Mouse (Mus musculus) megakaryocyte progenitor cell, adult 5-6 weeks (primary cell): Measurements from ENCODE around the gene Haus8. TPM values are rescaled to one million over a fixed set of nuclear protein-coding genes. Genes with fewer than 3 reads are reported as not detected.
"Not testable (repeated sequence)": the region's sequence is repeated elsewhere in the genome, so short reads cannot be mapped to it uniquely, and the experiment has no call there.

Source experiments
- ATAC-seq: replicated peaks from 2 replicates; pipeline ENCODE4 v1.8.0; 2016; ENCODE audit warnings: mild to moderate bottlenecking, moderate TSS enrichment, inconsistent platforms; ENCODE audit not compliant: poor library complexity
- total RNA-seq, 2 experiments: library from RNA; stranded (forward) in 1 of 2; stranded (reverse) in 1 of 2; fragments of 157-497, 149-512 nt in 1 of 2; fragments of 200-1000 nt in 1 of 2; gene quantifications; 2 replicates each; pipeline versions ENCODE4 v1.2.3 to v1.2.4; 2015 to 2017

Haus8 gene
- total RNA-seq (2015) (24.9 and 25.4 TPM in 2 replicates), total RNA-seq (2017) (62.8 and 66.7 TPM in 2 replicates)

DNA sequence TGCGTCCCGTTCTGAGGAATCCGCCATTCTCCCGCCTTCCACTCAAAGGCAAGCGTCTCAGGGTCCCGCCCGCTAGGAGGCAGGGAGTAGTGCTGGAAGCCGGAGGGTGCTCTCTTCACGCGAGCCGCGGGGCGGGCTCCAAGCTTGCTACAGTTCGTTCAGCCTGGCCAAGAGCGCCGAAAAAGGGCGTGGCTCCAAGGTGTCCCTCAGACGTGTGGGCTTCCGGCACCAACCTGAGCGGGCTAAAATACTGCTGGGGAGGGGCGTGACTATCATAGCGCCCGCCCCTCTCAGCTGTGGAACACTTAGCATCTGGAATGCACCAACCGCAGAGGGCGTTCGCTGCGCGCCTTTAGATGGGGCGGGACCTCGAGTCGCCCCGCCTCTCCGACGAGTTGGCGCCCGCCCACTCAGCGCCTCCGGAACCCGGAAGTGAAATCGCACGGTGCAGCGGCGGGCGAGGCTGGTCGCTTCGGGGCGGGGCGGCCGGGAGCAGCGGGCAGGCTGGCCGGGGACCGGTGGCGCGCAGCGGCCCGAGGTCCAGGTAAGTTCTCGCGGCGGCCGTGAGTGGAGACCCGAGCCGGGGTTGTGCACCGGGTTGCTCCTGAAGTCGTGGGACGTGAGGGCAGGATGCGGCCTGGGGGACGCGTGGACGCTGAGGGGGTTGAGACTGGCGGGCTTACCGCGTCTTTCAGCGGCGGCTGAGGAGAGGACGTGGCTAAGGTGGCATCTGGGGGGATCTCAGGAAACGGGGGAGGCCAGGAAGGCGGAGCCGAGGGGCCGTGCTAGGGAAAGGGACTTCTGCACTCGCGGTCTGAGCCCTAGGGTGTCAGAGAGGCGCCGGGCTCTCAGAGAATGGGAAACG, at the start of gene Haus8, which contains the start of gene Myo9b:
Gene Haus8 (minus strand): TSS at position 649 of the 865 bp plus-strand sequence.
Gene Myo9b (plus strand): TSS at position 429 of the 865 bp plus-strand sequence.
- peak; percentile 89 for ATAC-seq

DNA sequence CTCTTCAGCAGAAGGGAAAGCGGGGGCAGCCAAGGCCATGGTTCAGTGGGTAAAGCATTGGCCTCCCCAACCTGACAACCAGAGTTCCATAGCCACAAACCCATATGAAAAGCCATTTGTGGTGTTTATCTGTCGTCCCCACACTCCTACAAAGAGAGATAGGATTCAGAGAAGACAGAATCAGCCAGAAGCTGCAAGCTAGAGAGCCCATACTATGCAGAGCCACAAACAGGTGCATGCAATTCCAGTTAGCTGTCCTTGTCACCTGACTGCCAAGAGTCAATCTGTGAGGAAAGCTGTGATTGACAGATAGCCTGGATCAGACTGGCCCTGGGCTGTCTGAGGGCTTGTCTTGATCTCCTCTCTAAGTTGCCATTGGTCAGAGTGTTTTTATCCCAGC, 47.0 kb upstream of the Haus8 start:
- ATAC-seq: peak; percentile 56

DNA sequence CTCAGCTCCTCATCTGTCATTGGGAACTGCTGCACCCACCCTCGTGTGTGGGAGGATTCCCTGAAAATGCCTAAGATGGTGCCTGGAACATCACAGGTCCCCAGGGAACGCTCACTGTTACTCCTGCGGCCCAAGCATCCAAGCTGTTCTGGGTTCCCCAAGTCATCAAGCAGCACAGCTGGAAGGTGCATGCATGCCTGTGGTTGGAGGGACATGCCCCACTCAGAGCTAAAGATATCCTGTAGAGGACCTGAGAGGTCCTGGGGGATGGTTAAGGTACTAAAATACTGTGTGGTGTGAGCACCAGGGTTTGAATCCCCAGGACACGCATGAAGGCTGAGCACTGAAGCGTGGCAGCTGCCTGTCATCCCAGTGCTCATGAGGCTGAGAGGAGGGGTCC, 45.9 kb upstream of the Haus8 start:
- not testable (repeated sequence) for ATAC-seq

DNA sequence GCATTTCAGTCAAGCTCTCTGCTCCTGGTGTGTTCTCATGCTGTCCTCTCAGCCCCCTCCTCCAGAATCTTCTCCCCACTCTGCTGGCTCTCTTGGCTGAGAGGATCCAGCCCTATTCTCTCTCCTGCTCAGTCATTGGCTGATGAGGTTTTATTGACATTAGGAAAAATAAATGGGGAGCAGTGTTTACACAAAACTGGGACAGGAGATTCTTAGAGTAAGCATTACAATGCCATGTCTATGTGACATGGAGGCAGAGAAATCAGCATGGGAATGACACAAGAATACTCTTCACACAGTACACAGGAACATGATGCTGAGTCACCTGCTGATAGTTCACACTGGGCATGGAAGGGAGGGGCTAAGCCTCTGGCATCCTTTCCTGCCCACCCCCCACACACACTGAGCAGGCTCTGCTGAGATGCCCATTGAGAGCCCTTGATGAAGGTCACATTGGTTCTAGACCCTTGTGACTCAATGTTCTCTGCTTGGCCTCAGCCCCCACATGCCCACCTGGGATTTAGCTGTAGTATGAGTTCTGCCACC, 43.8 kb upstream of the Haus8 start:
- no peak for ATAC-seq

DNA sequence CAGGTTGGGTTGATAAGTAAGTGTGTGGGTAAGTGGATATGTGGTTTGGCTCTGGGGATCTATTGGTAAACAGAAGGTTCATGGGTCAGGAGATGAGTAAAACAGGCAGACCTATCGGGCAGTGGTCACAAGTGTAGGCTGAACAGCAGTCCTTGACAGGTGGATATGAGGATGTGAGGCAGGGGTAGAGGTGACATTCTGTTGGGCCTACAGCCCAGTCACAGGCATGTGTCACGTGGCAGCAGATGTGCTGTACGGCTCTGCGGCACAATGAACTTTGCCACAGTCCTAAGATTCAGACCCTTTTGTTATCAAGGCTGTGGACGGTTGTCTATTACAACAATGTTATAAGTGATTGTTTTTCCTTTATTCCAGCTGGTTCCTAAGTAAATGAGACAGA, 43.2 kb upstream of the Haus8 start:
- no peak for ATAC-seq

DNA sequence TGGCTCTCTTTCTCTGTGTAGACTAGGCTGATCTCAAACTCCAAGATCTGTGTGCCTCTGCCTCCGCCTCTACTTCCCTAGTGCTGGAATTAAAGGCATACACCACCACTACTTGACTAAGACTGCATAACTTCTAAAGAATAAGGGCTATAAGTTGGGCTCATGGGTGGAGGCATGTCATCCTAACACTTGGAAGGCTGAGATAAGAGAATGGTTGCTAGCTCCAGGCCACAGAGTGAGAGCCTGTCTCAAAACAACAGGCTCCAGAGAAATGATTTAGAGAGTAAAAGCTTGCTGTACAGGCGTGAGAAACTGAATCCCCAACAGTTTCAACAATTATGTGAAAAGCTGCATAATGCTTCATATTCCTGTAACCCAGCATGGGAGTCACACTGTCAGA, 41.2 kb upstream of the Haus8 start:
- peak; percentile 68 for ATAC-seq

DNA sequence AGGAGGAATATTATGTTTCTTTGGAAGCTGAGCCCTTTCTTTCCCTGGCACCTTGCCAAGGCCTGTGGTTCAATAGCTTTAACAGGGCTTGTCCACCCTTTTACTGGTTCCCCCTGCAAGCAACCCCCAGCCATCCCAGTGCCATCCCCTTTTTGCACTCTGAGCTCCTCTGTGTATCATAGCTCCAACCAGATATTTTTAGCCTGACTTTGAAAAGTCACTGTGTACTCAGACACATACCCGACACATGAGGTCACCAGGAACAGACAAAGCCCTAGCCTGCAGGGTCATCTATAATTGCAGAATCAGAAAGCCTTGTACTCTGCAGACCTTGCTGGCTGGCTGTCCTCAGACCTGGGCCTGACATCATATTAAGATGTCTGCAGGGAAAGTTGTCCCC, 40.0 kb upstream of the Haus8 start:
- no peak for ATAC-seq

DNA sequence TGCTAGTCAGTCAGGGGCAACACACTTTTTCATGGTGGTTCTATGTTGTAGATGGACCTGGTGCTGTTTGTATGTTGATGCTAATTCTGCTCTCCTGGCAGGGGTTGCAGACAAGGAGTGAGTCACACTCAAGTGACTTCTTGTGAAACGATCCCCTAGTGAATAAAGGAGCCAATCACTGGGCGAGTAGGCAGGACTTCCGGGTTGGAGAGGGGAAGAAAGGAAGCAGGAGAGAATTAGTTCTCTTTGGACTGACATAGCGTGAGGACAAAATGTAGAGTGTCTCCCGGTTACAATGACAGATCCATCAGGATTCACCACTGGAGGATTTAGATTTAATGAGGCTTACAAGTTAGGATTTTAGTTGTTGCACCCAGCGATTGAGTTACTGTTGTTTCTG, 37.7 kb upstream of the Haus8 start:
- no peak for ATAC-seq

DNA sequence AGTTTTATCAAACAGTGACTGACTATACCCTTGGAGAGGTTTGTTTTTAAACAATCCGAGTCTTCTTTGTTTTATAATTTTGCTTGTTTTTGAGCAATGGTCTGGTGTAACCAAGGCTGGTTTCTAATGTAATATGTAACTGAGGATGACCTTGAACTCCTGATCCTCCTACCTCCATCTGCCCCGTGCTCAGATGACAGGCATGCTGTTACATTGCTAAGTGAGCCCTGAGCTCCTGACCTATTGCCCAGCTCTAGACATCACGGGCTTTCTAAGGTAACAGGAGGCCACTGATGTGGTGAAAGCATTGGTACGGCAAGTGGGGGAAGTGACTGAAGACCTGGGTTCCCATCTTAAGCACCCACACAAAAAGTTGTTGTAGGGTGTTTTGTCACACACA, 35.2 kb upstream of the Haus8 start:
- no peak for ATAC-seq

DNA sequence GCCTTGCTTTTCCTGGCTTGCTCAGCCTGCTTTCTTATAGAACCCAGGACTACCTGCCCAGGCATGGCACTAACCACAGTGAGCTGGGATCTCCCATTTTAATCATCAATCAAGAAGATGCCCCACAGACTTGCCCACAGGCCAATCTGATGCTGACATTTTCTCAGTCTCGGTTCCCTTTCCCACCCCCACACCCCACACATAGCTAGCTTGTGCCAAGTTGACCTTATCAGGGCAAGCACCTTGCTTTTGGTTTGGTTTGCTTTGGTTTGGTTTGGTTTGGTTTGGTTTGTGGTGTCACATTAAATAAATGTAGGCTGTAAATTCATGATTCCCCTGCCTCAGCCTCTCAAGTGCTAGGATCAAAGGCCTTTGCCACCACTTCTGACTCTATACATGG, 34.6 kb upstream of the Haus8 start:
- ATAC-seq: peak; percentile 57

DNA sequence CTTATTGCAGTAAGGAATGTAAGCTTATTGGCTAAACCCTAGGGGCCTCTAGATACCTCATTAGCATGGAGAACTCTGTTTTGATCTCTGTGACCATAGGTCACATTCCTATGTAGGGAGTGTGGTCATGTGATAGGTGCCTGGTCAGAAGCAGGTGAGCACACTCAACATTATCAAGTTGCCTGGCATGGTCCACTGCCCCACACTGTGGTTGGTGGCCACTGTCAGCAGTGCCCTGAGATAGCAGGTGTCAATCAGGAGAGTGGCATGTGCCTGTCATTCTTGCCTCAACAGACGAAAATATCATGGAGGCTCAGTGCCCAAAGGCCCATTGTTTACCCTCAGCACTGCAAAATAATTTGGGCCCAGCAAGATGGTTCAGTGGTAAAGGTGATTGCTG, 33.3 kb upstream of the Haus8 start:
- ATAC-seq: no peak

DNA sequence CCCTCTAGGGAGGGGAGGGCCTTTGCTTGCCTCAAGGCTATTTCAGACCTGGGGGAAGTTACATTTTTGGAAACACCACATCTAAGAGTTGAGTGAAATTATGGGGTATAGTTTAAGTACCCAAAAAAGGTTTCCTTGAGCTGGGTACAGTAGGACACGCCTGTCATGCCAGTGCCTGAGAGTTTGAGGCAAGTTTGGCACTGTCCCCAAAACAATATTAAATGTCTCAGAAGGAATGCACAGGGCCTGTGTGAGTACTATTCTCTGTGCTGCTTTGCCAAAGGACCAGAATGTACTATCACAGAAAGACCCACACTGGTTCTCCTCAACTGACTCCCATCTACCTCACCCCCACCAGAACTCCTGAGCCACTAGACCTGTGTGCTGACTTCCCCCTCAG, 30.9 kb upstream of the Haus8 start:
- no peak for ATAC-seq

DNA sequence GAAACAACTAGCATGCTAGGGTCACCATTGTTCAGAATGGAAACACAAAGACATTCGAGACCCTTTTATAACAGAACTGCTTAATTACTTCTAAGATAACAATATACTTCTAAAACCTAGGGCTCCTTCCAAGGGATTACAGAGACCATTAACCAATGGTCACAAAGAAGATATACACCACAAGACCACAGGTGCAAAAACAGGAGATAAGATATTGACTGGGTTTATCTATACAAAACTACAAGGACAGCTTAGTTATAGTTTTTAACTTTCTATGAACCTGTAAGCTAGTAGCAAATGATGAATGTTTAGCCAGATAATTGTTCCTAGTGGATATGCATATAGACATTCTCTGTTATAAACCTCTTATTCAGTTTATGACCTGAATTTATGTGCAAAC, 30.1 kb upstream of the Haus8 start:
- no peak for ATAC-seq

DNA sequence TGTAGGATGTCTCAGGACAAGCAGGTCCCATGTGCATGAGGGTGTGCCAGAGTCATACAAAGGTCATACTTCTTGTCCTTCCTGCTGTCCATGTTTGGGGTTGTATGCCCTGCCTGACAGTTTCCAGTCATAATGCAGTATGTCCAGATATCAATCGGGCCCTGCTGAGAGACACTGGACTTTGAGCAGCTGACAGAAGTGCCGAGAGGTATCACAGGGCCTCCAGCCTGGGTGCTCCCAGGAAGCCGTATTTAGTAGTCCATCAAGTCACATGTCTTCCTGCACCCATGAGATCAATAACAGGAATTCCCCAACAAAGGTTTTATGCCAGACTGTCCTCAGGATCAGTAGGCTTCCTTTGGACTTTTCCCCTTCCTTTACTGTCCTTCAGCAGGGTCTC, 27.0 kb upstream of the Haus8 start:
- no peak for ATAC-seq

DNA sequence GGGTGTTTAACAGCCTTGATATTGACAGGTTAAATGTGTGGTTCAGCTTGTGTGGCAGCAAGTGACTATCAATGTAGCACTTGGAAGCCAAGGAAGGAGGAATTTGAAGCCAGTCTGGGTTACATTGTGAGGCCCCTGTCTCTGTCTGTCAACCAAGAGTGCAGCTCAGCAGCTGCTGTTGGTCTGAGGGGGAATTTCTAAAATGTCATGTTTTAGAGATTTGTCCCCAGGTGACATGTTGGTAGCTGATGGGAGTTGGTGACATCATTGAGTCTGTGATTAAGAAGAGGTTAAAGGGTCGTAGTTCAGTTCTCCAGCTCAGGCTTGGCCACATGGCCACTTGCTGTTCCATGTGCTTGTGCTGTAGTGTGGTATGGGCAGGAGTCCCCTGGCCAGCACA, 24.7 kb upstream of the Haus8 start:
- no peak for ATAC-seq

DNA sequence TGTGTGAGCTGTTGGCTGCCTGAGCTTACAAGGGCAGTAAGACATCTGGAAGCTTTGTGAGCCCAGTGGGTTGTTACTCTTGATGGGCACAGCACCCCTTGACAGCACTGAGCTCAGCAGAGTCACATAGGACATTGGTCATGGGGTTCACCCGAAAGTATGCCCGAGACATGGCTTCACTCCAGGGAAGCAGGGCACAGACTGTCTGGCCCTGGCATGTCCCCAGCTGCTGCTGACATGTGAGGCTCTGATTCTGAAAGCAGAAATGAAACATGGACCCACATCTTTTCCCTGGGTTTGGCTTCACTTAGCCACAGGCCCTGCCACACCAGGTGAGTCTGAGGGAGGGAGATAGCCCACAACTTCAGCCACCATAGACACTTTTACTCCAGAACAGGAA, 24.1 kb upstream of the Haus8 start:
- ATAC-seq: no peak

DNA sequence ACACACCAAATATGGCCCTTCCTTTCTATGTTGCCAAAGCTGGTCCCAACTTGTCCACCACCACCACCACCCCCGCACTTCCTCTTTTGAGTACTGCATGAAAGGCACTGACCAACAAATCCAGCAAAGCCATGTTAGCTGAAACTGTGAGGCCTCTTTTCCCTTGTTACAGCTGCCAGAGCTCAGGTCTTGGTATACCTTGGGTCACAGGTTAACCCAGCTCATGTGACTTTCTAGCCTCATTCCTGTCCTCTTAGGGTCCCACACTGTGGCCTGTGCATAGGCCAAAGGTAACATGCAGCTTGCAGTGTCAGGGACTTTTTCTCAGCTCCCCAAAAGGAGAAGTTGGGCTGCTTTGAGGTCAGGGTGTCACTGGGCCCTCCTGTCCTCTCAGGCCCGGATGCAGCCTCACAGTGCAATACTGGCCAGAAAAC, 23.5 kb upstream of the Haus8 start:
- peak; percentile 73 for ATAC-seq

DNA sequence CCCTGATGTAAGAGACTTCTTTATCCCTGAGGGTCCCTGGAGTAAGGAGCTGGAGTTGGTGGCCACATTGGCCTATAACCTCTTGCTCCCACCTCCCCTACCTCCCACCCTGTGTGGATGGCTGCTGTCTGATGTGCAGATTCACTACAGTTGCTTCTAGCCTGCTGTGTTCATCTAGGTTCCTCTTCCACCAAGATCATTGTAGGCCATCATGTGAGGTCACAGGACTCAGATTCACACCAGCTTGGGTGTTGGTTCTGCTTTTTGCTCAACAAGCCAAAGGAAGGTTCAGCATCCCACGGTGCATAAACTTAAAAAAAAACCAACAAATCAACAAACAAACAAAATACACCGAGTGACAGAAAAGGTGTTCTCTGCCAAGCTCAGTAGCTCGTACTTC, 21.2 kb upstream of the Haus8 start:
- ATAC-seq: peak; percentile 52

DNA sequence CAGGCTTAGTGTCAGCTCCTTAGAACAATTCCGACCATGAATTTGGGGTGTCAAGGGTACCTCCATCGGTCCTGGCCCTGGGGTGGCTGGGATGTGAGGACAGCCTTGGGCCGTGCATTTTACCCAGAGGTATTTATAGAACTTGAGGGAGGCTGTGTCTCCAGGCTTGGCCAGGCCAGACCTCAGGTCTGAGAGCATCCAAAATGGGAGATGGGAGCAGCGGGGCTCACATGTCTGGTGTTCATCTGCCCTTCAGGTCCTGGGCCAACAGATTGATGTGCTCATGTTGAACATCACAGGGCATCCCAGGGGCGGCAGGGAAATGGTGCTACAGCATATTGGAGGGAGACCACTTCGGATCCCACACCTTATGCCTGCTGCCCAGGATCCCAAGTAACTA, 18.6 kb upstream of the Haus8 start:
- ATAC-seq: no peak

DNA sequence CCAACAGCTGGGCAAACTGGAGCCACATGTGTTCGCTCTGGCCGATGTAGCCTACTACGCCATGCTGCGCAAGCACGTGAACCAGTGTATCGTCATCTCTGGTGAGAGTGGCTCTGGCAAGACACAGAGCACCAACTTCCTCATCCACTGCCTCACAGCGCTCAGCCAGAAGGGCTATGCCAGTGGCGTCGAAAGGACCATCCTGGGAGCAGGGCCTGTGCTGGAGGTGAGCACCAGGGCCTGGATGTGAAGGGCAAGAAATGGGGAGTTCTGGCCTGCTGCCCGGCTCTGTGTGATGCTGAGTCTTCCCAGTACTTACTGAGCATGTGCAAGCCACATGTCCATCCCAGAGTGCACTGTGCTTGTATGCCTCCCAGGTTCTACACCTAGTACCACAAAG, 18.2 kb upstream of the Haus8 start:
- no peak for ATAC-seq

DNA sequence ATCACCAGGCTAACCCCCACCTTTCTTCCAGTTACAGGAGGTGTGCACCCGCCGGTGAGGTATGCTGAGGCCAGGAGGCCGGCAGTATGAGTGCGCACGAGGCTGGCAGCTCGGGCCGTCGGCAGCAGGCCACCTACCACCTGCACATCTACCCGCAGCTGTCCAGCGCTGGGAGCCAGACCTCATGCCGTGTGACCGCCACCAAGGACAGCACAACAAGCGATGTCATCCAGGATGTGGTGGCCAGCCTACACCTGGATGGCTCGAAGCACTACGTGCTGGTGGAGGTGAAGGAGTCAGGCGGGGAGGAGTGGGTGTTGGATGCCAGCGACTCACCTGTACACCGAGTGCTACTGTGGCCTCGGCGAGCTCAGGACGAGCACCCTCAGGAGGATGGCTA, 17.5 kb upstream of the Haus8 start:
- no peak for ATAC-seq

DNA sequence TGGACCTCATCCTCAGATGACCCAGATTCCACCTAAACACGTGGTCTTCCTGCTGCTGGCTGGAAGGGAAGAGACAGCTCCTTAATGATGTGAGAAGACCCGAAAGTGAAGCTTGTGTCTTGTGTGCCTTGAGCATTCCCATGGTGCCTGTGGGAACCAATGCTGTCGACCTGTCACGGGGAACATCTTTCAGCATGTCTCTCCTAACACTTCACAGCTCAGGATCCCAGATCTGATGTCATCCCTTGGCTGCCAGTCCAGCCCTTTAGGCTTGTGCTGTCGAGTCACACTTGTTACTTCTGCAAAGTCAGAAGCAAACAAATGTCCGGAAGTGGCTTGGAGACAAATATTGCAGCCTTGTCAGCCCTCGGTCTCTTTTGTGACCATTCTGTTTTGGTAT, 16.4 kb upstream of the Haus8 start:
- ATAC-seq: no peak
